Mouse (Mus musculus) limb, embryonic 14.5 days (tissue): ENCODE measurements around the gene Kcnt1. TPM values are rescaled to one million over a fixed set of nuclear protein-coding genes. Genes with fewer than 3 reads are reported as not detected.

ENCODE experiments used
- ATAC-seq: fragments of 200-750 bp; cut with Nextera tagmentation; 2 replicates; pipeline ENCODE4 v1.8.0; 2017; ENCODE audit warnings: low read depth, moderate number of reproducible peaks, moderate TSS enrichment; ENCODE audit not compliant: low FRiP score
- DNase-seq: peaks from one replicate; pipeline ENCODE4 v3.0.0-alpha.2; 2015; ENCODE audit warnings: low spot score
- H3K27ac ChIP-seq: fragments of 300-500 bp; sonication (generic); replicated peaks from 2 replicates; pipeline ENCODE4 v1.5.1; 2014; ENCODE audit warnings: low read depth, mild to moderate bottlenecking, low read length, moderate library complexity, mixed read lengths
- H3K27me3 ChIP-seq: fragments of 300-500 bp; sonication (generic); 2 replicates; pipeline ENCODE4 v1.6.1; 2014; ENCODE audit warnings: low read length, mixed read lengths; ENCODE audit not compliant: control insufficient read depth, insufficient read depth
- H3K36me3 ChIP-seq: fragments of 300-500 bp; sonication (generic); 2 replicates; pipeline ENCODE4 v1.6.1; 2014; ENCODE audit warnings: mild to moderate bottlenecking, low read length, moderate library complexity, mixed read lengths; ENCODE audit not compliant: control insufficient read depth, insufficient read depth
- H3K4me1 ChIP-seq: fragments of 300-500 bp; sonication (generic); 2 replicates; pipeline ENCODE4 v1.6.1; 2014; ENCODE audit warnings: antibody characterized with exemption, low read length, mixed read lengths; ENCODE audit not compliant: control insufficient read depth, insufficient read depth
- H3K4me2 ChIP-seq: fragments of 300-500 bp; sonication (generic); replicated peaks from 2 replicates; pipeline ENCODE4 v1.6.1; 2014; ENCODE audit warnings: low read depth, mild to moderate bottlenecking, low read length, moderate library complexity; ENCODE audit not compliant: severe bottlenecking
- H3K4me3 ChIP-seq: fragments of 300-500 bp; sonication (generic); replicated peaks from 2 replicates; pipeline ENCODE4 v1.5.1; 2014; ENCODE audit warnings: low read length
- H3K9ac ChIP-seq: fragments of 300-500 bp; sonication (generic); 2 replicates; pipeline ENCODE4 v1.6.1; 2014; ENCODE audit warnings: mild to moderate bottlenecking, low read depth, low read length, moderate library complexity; ENCODE audit not compliant: severe bottlenecking
- H3K9me3 ChIP-seq: fragments of 300-500 bp; sonication (generic); 2 replicates; pipeline ENCODE4 v1.6.1; 2016; ENCODE audit warnings: low read length; ENCODE audit not compliant: control insufficient read depth
- POLR2A ChIP-seq: fragments of 200-500 bp; IDR thresholded peaks from 2 replicates; pipeline ENCODE4 v1.8.0; 2012; ENCODE audit warnings: inconsistent platforms, mild to moderate bottlenecking, moderate library complexity, borderline replicate concordance; ENCODE audit not compliant: insufficient read depth, insufficient read length; ENCODE audit errors: extremely low read depth
- WGBS: fragments of 180-500 bp; shearing (Covaris S2); extraction: QIAGEN DNeasy Blood & Tissue Kit; methylation state at CpG from one replicate; pipeline ENCODE4 v1.1.7; 2014; 5-methylcytosine and 5-hydroxymethylcytosine counted together
- polyA plus RNA-seq, 2 experiments: library from polyadenylated mRNA; depleted of rRNA in 1 of 2; stranded (reverse) in 1 of 2; unstranded in 1 of 2; fragments of >200 nt; fragmentation: Nextera tagmentation in 1 of 2; extraction: Ambion mirVana in 1 of 2; gene quantifications; 2 replicates each; pipeline versions ENCODE4 v1.2.1 to v1.2.3; 2012 to 2014

Kcnt1 gene
- polyA plus RNA-seq, 2 experiments = 0.08 to 2.7 TPM

DNA sequence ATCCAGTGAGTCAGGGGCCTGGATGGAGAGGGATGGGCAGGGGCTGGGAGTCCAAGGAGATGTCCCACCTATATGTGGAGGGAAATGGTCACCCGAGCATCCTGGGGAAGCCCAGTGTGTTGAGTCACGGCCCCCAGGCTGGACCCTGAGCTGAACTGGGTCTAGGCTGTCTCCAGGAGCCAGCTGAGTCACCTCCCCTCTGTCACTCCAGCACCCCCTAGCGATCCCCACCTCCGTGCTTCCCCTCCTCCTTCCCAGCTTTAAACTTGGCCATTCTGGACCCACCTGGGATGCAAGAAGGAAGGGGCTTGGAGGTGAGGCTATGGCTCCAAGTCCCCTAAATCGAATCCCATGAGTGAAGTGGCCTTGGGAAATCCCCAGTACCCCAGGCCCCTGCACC lies 24.6 kb downstream of the Kcnt1 start:
- 59% methylated on average over 5 of the region's 5 CpGs for WGBS
- no peak for TF ChIP-seq POLR2A
- H3K27me3 ChIP-seq = no peaks in the 10 kb centered on the region
- no peak for DNase-seq
- H3K27ac ChIP-seq = no peak overlapping the region
- H3K9ac ChIP-seq = no peak overlapping the region
- H3K4me2 ChIP-seq = no peak overlapping the region
- H3K4me3 ChIP-seq = no peak overlapping the region
- no peaks in the 10 kb centered on the region for H3K4me1 ChIP-seq
- no peaks in the 10 kb centered on the region for H3K36me3 ChIP-seq
- no peak for ATAC-seq
- no peaks in the 10 kb centered on the region for H3K9me3 ChIP-seq

DNA sequence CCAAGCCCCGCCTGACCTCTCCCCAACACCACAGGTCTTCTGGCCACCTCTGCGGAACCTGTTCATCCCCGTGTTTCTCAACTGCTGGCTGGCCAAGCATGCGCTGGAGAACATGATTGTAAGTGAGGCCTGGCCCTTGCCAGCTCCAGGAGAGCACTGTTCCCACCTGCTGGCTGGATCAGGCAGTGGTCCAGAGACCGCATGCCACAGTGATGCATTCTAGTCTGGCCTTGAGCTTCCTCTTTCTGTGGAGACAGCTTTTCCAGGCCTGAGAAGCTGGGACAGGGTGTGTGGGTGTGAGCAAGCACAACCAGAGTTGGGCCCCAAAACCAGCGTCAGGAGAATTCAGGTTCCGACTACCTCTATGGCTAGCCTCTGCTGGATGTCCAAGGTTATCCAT lies 28.9 kb downstream of the Kcnt1 start:
- Histone ChIP-seq H3K36me3 (no peaks in the 10 kb centered on the region), H3K9me3 (no peaks in the 10 kb centered on the region), H3K27me3 (no peaks in the 10 kb centered on the region), H3K4me2 (no peak overlapping the region), H3K4me1 (no peaks in the 10 kb centered on the region), H3K4me3 (no peak overlapping the region), H3K9ac (no peak overlapping the region), H3K27ac (no peak overlapping the region)
- WGBS = 76% methylated on average over 7 of the region's 7 CpGs
- no peak for TF ChIP-seq POLR2A
- ATAC-seq (no peak), DNase-seq (no peak)

DNA sequence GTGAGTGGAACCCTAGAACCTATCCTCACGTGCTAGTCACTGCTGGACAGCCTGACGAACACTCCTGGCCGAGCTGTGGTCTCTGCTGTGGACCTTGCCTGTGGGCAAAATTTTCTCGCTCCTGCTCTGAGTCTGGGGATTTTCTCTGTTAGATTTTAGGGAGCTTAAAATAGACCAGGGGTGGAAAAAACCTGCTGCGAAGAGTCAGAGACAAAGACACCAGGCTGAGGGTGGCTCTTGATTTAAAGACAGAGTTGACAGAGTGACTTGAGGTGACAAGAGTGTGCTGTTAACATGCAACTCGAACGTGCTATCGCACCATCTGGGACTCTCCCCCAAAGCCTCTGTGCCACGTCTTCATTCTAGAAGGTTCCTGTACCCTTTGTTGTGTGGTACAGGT lies 35.4 kb downstream of the Kcnt1 start:
- WGBS = 84% methylated on average over 9 of the region's 9 CpGs
- Histone ChIP-seq H3K36me3 (no peaks in the 10 kb centered on the region), H3K27me3 (no peaks in the 10 kb centered on the region), H3K4me3 (no peak overlapping the region), H3K27ac (no peak overlapping the region), H3K9me3 (no peaks in the 10 kb centered on the region), H3K9ac (no peak overlapping the region), H3K4me1 (no peaks in the 10 kb centered on the region), H3K4me2 (no peak overlapping the region)
- TF ChIP-seq POLR2A = no peak
- DNase-seq (no peak), ATAC-seq (no peak)

DNA sequence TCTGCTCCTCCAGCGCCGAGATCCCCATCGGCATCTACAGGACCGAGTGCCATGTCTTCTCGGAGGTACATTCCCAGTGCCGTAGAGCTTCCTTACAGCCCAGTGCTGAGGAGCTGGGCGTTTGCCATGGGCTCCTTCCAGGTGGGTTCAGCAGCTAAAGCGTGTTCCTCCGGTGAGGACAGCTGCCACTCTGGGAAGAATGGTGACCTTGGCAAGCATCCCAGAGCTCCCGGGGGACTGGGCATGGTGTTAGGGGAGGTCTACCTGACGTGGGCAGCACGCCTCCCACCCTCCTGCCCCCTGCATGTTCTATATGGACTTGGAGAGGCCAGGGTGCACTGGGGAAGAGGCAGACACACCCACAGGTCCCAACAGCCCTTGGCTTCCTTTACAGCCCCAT lies 46.3 kb downstream of the Kcnt1 start:
- no peaks in the 10 kb centered on the region for H3K9me3 ChIP-seq
- H3K36me3 ChIP-seq = no peaks in the 10 kb centered on the region
- DNase-seq = no peak
- no peaks in the 10 kb centered on the region for H3K27me3 ChIP-seq
- 79% methylated on average over 12 of the region's 12 CpGs for WGBS
- ATAC-seq = no peak
- H3K27ac ChIP-seq = no peak overlapping the region
- H3K9ac ChIP-seq = no peak overlapping the region
- H3K4me1 ChIP-seq = no peaks in the 10 kb centered on the region
- H3K4me2 ChIP-seq = no peak overlapping the region
- no peak overlapping the region for H3K4me3 ChIP-seq
- no peak for TF ChIP-seq POLR2A

DNA sequence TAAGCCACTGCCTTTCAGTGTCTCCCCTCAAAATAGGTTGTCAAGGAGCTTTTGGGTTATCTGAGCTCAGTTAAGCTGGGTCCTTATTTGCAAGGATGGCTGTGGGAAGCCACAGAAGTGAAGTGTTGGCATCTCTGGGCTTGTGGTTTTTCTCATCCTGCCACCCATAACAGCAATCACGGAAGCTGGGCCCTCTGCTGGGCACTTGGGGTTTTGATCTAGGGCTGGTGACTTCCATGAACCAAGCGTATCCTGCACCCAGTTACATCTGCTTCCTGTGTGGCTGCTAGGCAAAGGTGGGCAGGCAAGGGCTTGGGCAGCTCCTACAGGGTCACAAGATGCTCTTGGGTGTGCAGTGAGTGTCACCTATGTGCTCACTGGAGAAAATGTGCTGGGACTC lies 49.7 kb downstream of the Kcnt1 start:
- no peak overlapping the region for H3K4me2 ChIP-seq
- no peak overlapping the region for H3K4me3 ChIP-seq
- no peaks in the 10 kb centered on the region for H3K4me1 ChIP-seq
- TF ChIP-seq POLR2A = no peak
- ATAC-seq = no peak
- no peak overlapping the region for H3K9ac ChIP-seq
- H3K9me3 ChIP-seq = no peaks in the 10 kb centered on the region
- no peak overlapping the region for H3K27ac ChIP-seq
- no peak for DNase-seq
- 52% methylated on average over 2 of the region's 2 CpGs for WGBS
- no peaks in the 10 kb centered on the region for H3K36me3 ChIP-seq
- H3K27me3 ChIP-seq = no peaks in the 10 kb centered on the region

DNA sequence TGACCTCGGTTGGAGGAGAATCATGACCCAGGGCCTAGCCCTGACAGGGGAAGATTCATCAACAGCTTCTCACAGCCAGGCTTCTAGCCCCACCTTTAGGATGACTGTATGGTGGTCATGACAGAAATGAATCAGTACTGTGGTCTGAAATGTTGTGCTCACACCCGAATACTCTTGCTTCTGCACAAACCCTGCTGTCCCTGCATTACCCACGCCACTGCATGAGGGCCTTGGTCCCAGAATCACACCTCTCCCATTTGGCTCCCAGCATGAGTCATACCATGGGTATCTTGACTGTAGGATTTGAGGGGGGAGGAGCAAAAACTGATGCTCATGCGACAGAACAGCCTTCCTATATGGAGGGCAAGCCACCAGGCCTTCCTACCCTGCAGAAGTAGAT lies 50.7 kb downstream of the Kcnt1 start:
- Histone ChIP-seq H3K4me2 (no peak overlapping the region), H3K9me3 (no peaks in the 10 kb centered on the region), H3K27me3 (no peaks in the 10 kb centered on the region), H3K36me3 (no peaks in the 10 kb centered on the region), H3K9ac (no peak overlapping the region), H3K4me3 (no peak overlapping the region), H3K27ac (no peak overlapping the region), H3K4me1 (no peaks in the 10 kb centered on the region)
- no peak for TF ChIP-seq POLR2A
- 76% methylated on average over 4 of the region's 4 CpGs for WGBS
- no peak for ATAC-seq
- no peak for DNase-seq
